Mouse (Mus musculus): ENCODE measurements around the gene Pum1. TPM values are rescaled to one million over a fixed set of nuclear protein-coding genes. Genes with fewer than 3 reads are reported as not detected.

Gene Pum1
- polyA plus RNA-seq, 1 experiment from 2014 or later: 91.6 TPM

DNA sequence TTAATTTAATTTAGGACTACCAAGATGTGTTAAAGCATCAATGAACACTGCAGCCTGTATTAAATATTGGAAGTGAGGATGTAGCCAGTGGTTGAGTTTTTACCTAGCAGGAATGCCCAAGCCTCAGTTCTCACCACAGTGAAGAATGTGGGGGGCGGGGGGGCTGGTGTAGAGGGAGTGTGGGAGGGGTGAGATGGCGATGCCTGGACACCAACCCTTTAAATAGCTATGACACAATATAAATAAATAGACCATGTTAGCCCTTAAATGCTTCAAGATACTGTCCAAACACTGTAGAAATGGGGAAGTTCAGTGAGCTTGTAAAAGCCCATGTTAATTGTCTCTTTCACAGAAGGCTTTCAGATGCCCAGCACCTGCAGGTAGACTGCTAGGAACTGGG lies 96.8 kb downstream of the Pum1 start:
- no peaks in the 10 kb centered on the region for H3K27me3 ChIP-seq (replicated peaks; ENCODE audit: control insufficient read depth, insufficient read depth, low read length)
- no peak overlapping the region for H3K27ac ChIP-seq (ENCODE audit: low read depth, low read length)
- no peaks in the 10 kb centered on the region for H3K4me1 ChIP-seq (ENCODE audit: control insufficient read depth, insufficient read depth, low read length)
- ATAC-seq (no peak), DNase-seq (ENCODE audit: low spot score) (no peak)
- no peak overlapping the region for H3K4me2 ChIP-seq (ENCODE audit: low read length)
- H3K9me3 ChIP-seq (replicated peaks; ENCODE audit: control insufficient read depth, low read length): no peaks in the 10 kb centered on the region
- 94% methylated on average over 2 of the region's 2 CpGs for WGBS
- no peak overlapping the region for H3K9ac ChIP-seq (ENCODE audit: low read length)
- H3K36me3 ChIP-seq (ENCODE audit: control insufficient read depth, insufficient read depth, low read length): peaks cover 88% of the 10 kb centered on the region
- no peak overlapping the region for H3K4me3 ChIP-seq (ENCODE audit: low read depth, low read length)

- no peak for DNase-seq (ENCODE audit: low spot score)
- Histone ChIP-seq H3K27me3 (replicated peaks; ENCODE audit: control insufficient read depth, insufficient read depth, low read length) (no peaks in the 10 kb centered on the region), H3K27ac (ENCODE audit: low read depth, low read length) (no peak overlapping the region), H3K4me3 (ENCODE audit: low read depth, low read length) (no peak overlapping the region), H3K36me3 (ENCODE audit: control insufficient read depth, insufficient read depth, low read length) (peaks cover 93% of the 10 kb centered on the region), H3K4me1 (ENCODE audit: control insufficient read depth, insufficient read depth, low read length) (no peaks in the 10 kb centered on the region), H3K4me2 (ENCODE audit: low read length) (no peak overlapping the region), H3K9ac (ENCODE audit: low read length) (no peak overlapping the region), H3K9me3 (replicated peaks; ENCODE audit: control insufficient read depth, low read length) (no peaks in the 10 kb centered on the region)
- ATAC-seq: no peak
- 92% methylated on average over 5 of the region's 5 CpGs for WGBS
Observed at GRCm38 (mm10) chr4:130761809-130762208, 98.7 kb downstream of the Pum1 start.

DNA sequence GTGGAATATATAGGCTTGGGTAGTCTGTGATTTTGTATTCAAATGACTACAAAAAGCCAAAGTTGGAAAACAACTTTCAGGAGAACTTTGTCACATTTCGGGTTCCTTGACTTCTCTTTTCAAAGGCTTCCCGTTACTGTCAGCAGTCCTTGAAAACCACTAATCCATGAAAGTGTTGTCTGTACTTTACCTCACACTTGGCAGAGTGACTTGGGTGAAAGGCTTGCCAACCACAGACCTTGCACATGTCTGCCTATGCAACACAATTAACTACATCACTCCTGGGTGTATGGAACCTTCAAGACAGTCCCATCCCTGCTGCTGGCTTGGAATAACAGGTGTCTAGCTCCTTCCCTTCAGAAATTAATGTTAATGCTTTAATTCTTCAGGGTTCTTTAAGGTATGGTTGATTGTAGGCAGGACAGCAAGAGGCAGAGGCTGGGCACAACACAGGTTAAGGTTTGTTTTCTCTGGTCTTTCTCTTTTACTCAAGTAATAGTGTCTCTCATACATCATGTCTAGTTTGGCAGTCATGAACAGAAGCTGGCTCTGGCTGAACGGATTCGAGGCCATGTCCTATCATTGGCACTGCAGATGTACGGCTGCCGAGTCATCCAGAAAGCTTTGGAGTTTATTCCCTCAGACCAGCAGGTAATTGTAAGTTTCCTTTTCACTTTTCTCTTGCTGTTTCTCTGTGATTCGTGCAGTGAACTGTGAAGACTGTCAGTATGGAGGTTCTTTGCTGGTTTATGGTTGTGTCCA lies 102.5 kb downstream of the Pum1 start:
- Histone ChIP-seq H3K4me3 (ENCODE audit: low read depth, low read length) (no peak overlapping the region), H3K36me3 (ENCODE audit: control insufficient read depth, insufficient read depth, low read length) (peaks cover 94% of the 10 kb centered on the region), H3K27me3 (replicated peaks; ENCODE audit: control insufficient read depth, insufficient read depth, low read length) (no peaks in the 10 kb centered on the region), H3K4me1 (ENCODE audit: control insufficient read depth, insufficient read depth, low read length) (no peaks in the 10 kb centered on the region), H3K9me3 (replicated peaks; ENCODE audit: control insufficient read depth, low read length) (no peaks in the 10 kb centered on the region), H3K4me2 (ENCODE audit: low read length) (no peak overlapping the region), H3K27ac (ENCODE audit: low read depth, low read length) (no peak overlapping the region), H3K9ac (ENCODE audit: low read length) (no peak overlapping the region)
- DNase-seq (ENCODE audit: low spot score): no peak
- WGBS: 88% methylated on average over 7 of the region's 7 CpGs
- ATAC-seq: no peak

DNA sequence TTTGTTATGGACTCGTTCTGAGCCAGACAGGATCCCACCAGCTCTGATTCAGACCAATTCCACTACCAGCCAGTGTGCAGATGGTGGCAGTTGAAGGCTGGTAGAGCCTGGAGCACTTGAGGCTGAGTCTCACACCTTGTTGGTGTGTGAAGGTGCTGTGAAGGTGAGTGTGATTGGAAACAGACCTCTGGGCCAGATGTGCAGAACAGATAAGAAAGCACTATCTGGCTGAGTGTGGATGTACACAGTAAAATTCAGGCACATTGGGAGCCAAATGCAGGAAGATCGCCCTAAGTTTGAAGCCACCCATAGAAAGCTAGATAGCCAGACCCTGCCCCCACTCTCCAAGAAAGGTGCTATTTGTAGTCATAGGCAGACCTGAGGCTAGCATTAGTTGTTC lies 103.3 kb downstream of the Pum1 start:
- no peak overlapping the region for H3K4me3 ChIP-seq (ENCODE audit: low read depth, low read length)
- no peaks in the 10 kb centered on the region for H3K4me1 ChIP-seq (ENCODE audit: control insufficient read depth, insufficient read depth, low read length)
- H3K27ac ChIP-seq (ENCODE audit: low read depth, low read length): no peak overlapping the region
- H3K27me3 ChIP-seq (replicated peaks; ENCODE audit: control insufficient read depth, insufficient read depth, low read length): no peaks in the 10 kb centered on the region
- WGBS: 100% methylated on average over 1 of the region's 2 CpGs
- DNase-seq (ENCODE audit: low spot score): no peak
- ATAC-seq: no peak
- no peaks in the 10 kb centered on the region for H3K9me3 ChIP-seq (replicated peaks; ENCODE audit: control insufficient read depth, low read length)
- H3K9ac ChIP-seq (ENCODE audit: low read length): no peak overlapping the region
- no peak overlapping the region for H3K4me2 ChIP-seq (ENCODE audit: low read length)
- peaks cover 92% of the 10 kb centered on the region for H3K36me3 ChIP-seq (ENCODE audit: control insufficient read depth, insufficient read depth, low read length)

DNA sequence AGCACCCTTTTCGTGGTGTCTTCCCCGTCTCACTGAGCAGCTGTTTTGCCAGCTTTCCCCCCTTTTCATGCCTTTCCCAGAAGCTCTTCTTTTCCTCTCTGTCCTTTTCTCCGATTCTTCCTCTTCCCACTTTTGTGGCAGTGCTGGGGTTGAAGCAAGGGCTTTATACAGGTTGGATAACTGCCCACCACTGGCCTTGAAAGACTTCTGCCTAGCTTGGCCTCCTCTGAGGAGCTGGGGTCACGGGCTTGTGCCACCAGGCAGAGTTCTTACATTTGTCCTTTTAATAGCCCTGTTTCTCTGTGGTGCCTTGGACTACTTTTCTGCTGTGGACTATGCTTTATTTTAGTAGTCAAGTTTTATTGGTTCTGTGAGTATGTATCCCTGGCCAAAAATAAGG lies 103.8 kb downstream of the Pum1 start:
- H3K4me3 ChIP-seq (ENCODE audit: low read depth, low read length): no peak overlapping the region
- no peaks in the 10 kb centered on the region for H3K9me3 ChIP-seq (replicated peaks; ENCODE audit: control insufficient read depth, low read length)
- no peak overlapping the region for H3K4me2 ChIP-seq (ENCODE audit: low read length)
- no peaks in the 10 kb centered on the region for H3K27me3 ChIP-seq (replicated peaks; ENCODE audit: control insufficient read depth, insufficient read depth, low read length)
- peaks cover 92% of the 10 kb centered on the region for H3K36me3 ChIP-seq (ENCODE audit: control insufficient read depth, insufficient read depth, low read length)
- H3K27ac ChIP-seq (ENCODE audit: low read depth, low read length): no peak overlapping the region
- WGBS: 89% methylated on average over 4 of the region's 4 CpGs
- ATAC-seq: no peak
- no peak for DNase-seq (ENCODE audit: low spot score)
- no peak overlapping the region for H3K9ac ChIP-seq (ENCODE audit: low read length)
- H3K4me1 ChIP-seq (ENCODE audit: control insufficient read depth, insufficient read depth, low read length): no peaks in the 10 kb centered on the region

- H3K4me3 ChIP-seq (ENCODE audit: low read depth, low read length): no peak overlapping the region
- WGBS: 88% methylated on average over 4 of the region's 4 CpGs
- no peaks in the 10 kb centered on the region for H3K4me1 ChIP-seq (ENCODE audit: control insufficient read depth, insufficient read depth, low read length)
Observed at GRCm38 (mm10) chr4:130773899-130774298, 110.8 kb downstream of the Pum1 start.

GRCm38 (mm10) chr4:130774822-130775221 lies 111.7 kb downstream of the Pum1 start:
- H3K9ac ChIP-seq (ENCODE audit: low read length): no peak overlapping the region
- no peak overlapping the region for H3K27ac ChIP-seq (ENCODE audit: low read depth, low read length)
- no peak overlapping the region for H3K4me2 ChIP-seq (ENCODE audit: low read length)
- H3K4me3 ChIP-seq (ENCODE audit: low read depth, low read length): no peak overlapping the region
- no peaks in the 10 kb centered on the region for H3K4me1 ChIP-seq (ENCODE audit: control insufficient read depth, insufficient read depth, low read length)
- H3K9me3 ChIP-seq (replicated peaks; ENCODE audit: control insufficient read depth, low read length): no peaks in the 10 kb centered on the region
- WGBS: 90% methylated on average over 4 of the region's 4 CpGs
- H3K27me3 ChIP-seq (replicated peaks; ENCODE audit: control insufficient read depth, insufficient read depth, low read length): no peaks in the 10 kb centered on the region
- DNase-seq (ENCODE audit: low spot score) (no peak), ATAC-seq (no peak)
- peaks cover 87% of the 10 kb centered on the region for H3K36me3 ChIP-seq (ENCODE audit: control insufficient read depth, insufficient read depth, low read length)

More at GRCm38 (mm10) chr4:130773899-130774298, 110.8 kb downstream of the Pum1 start:
- Histone ChIP-seq H3K27ac (ENCODE audit: low read depth, low read length) (no peak overlapping the region), H3K27me3 (replicated peaks; ENCODE audit: control insufficient read depth, insufficient read depth, low read length) (no peaks in the 10 kb centered on the region), H3K4me2 (ENCODE audit: low read length) (no peak overlapping the region), H3K9ac (ENCODE audit: low read length) (no peak overlapping the region), H3K9me3 (replicated peaks; ENCODE audit: control insufficient read depth, low read length) (no peaks in the 10 kb centered on the region), H3K36me3 (ENCODE audit: control insufficient read depth, insufficient read depth, low read length) (peaks cover 85% of the 10 kb centered on the region)
- ATAC-seq (no peak), DNase-seq (ENCODE audit: low spot score) (no peak)

DNA sequence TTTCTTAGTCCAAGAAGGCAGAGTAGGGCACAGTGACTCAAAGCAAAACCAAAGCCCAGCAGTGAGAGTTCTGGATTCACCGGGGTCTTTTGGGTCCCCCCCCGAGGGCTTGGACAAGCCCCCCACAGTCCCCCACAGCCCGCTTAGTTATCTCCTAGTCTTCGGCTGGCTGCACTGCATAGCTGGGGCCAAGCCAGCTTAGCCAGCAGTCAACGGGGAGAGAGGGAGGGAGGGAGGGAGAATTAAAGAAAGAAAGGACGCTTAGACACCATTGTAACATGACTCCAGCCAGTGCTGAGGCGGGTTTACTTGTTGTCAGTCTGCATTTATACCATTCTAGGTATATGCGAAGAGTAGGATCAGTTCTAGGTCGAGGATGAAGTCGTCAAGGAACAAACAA lies 114.5 kb downstream of the Pum1 start:
- 44% methylated on average over 10 of the region's 10 CpGs for WGBS

GRCm38 (mm10) chr4:130779037-130779436 lies 115.9 kb downstream of the Pum1 start:
- no peak overlapping the region for H3K4me2 ChIP-seq (ENCODE audit: low read length)
- H3K36me3 ChIP-seq (ENCODE audit: control insufficient read depth, insufficient read depth, low read length): peaks cover 71% of the 10 kb centered on the region
- no peak overlapping the region for H3K27ac ChIP-seq (ENCODE audit: low read depth, low read length)
- no peaks in the 10 kb centered on the region for H3K27me3 ChIP-seq (replicated peaks; ENCODE audit: control insufficient read depth, insufficient read depth, low read length)
- ATAC-seq (no peak), DNase-seq (ENCODE audit: low spot score) (peak; percentile 33)
- no peak overlapping the region for H3K9ac ChIP-seq (ENCODE audit: low read length)
- WGBS: 67% methylated on average over 3 of the region's 3 CpGs
- H3K9me3 ChIP-seq (replicated peaks; ENCODE audit: control insufficient read depth, low read length): no peaks in the 10 kb centered on the region
- no peaks in the 10 kb centered on the region for H3K4me1 ChIP-seq (ENCODE audit: control insufficient read depth, insufficient read depth, low read length)
- no peak overlapping the region for H3K4me3 ChIP-seq (ENCODE audit: low read depth, low read length)

More for the DNA sequence above, 114.5 kb downstream of the Pum1 start:
- no peak overlapping the region for H3K4me3 ChIP-seq (ENCODE audit: low read depth, low read length)
- no peak overlapping the region for H3K4me2 ChIP-seq (ENCODE audit: low read length)
- no peaks in the 10 kb centered on the region for H3K27me3 ChIP-seq (replicated peaks; ENCODE audit: control insufficient read depth, insufficient read depth, low read length)
- DNase-seq (ENCODE audit: low spot score) (no peak), ATAC-seq (no peak)
- peaks cover 85% of the 10 kb centered on the region for H3K36me3 ChIP-seq (ENCODE audit: control insufficient read depth, insufficient read depth, low read length)
- H3K4me1 ChIP-seq (ENCODE audit: control insufficient read depth, insufficient read depth, low read length): no peaks in the 10 kb centered on the region
- H3K9me3 ChIP-seq (replicated peaks; ENCODE audit: control insufficient read depth, low read length): no peaks in the 10 kb centered on the region
- no peak overlapping the region for H3K9ac ChIP-seq (ENCODE audit: low read length)
- no peak overlapping the region for H3K27ac ChIP-seq (ENCODE audit: low read depth, low read length)
